Mouse (Mus musculus): ENCODE measurements at regions not wholly inside any gene's neighbourhood (a gene's known extent, or its start where the extent isn't known, plus 50 kb on each side); places are given as distances from the start of the nearest gene placed in this dataset.

DNA sequence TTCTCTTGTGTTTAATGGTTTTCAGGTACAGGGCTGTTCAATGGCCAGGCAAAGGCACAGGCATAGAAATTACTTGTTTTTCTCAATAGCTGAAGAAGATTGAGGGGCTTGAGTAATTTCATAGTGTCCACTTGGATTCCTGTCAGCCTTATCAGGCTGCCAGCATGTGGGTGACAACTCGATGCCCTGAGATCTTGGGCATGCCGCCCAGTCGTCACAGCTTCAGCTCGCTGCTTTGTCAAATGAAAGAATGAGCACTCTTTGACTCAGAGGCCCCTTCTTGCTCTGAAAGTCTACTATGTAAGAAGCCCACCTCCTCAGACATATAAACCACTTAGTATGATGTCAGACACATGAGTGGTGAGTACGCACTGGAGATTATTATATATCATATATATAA, 272.6 kb downstream of the Rwdd3 start:
- no peak for DNase-seq (ENCODE audit: low spot score in 2 of 2)

DNA sequence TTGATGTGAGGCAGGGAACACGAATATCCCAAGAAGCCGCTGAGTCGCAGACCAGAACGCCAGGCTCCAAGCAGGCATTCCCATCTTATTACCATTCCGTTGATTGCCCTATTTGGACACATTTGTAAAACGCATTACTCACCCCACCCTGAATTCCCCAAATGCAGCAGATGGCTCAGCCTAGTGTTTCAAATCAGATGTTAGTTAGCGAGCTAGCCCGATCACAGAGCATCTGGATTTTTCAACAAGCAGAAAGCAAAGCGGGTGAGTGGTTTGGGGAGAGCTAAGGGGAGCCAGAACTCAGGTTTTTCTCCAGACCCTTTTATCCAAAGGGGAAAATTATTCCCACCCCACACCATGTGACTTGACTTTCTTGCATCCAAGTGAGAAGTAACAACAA, 273.2 kb downstream of the Rwdd3 start:
- DNase-seq (ENCODE audit: low spot score in 2 of 2) = peak; percentile 31 to 55

DNA sequence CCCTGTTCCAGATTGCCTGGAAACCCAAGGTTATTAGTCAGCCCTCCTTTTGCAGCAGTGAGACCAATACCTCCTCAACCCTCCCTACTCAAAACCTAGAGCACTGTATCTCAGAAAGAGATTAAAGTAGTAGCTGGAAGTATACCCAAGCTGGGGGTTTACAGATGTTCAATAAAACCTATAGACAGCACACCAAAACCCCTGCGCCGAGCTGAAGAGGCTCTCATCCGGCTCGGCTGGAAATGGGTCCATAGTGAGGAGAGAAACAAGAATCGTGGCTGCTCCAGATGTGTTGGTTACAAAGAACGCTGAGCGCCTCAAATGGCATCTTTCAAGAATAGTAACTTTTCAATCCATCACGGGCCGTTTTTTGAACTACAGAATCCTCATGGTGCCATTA, 273.7 kb downstream of the Rwdd3 start:
- DNase-seq (ENCODE audit: low spot score in 2 of 2) = no peak

DNA sequence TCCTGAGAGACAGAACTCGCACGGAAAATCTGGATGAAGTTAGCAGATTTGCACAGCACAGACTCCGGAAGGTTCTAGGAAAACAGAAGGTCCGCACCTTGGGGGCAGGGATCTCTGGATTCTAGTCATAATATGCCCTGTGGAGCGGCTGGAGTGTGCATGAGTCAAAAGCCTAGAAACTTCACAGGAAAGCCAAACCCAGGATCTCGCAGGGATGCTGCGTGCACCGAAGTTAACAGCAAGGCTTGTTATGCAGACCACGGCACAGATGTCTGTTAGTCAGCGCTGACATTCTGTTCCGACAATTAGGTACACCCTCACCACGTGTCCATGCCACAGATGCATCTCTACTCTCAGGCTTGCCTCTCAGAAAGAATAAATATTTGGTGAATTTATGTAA, 274.3 kb downstream of the Rwdd3 start:
- peak; percentile 39 to 50 for DNase-seq (ENCODE audit: low spot score in 2 of 2)

DNA sequence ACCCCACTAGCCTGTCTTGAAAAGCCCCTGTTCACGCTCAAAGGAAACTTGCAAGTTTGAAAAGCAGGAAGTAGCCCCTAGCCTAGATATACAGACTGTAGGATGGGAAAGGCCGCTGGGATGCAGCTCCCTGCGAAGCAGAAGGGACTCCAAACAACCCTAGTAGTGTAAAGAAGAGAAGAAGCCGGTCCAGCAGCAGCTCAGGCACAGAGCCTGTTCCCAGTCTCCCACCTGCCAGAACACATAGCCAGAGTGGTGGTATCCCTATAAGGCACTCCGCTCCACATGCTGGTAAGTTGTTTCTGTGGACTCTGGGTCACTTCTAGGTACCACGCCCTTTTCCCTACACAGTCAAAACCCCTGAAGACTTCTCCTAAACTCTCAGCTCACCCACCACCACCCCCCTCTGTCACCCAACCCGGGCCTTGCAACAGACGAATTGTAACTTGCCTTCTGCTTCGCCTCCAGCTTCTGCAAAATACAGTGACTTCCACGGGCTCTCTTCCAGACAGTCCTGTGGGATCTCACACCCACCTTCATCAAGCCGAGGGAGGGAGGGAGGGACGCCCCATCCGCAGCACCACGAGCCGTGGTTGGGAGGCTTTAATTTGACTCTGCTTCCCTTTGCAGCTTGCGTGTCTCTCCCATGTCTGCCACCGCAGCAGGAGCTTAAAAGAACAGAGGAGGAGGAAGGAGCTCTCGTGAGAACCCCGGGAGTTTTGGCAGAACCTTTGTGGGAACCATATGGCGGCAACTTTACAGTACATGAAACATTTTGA, 285.2 kb downstream of the Rwdd3 start:
- DNase-seq (ENCODE audit: low spot score in 2 of 2) = peak; percentile 48 to 62

DNA sequence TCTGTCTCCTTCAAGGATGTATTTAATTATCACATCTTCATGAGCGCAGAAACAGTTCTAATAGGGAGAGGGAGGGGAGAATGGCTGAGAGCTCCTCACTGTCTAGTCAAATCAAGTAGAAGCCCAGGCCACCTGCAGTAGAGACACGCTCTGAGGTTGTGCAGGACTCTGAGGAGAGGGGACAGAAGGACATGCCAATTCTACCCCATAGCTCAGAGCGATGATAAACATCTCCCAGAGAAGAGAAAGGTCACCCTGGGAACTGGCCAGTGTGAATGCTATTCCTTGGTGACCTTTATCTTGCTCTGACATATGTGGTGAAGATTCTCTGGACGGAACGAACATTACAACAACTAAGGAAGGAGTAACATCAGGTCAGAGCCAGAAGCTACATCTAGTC, 286.1 kb downstream of the Rwdd3 start:
- no peak for DNase-seq (ENCODE audit: low spot score in 2 of 2)

DNA sequence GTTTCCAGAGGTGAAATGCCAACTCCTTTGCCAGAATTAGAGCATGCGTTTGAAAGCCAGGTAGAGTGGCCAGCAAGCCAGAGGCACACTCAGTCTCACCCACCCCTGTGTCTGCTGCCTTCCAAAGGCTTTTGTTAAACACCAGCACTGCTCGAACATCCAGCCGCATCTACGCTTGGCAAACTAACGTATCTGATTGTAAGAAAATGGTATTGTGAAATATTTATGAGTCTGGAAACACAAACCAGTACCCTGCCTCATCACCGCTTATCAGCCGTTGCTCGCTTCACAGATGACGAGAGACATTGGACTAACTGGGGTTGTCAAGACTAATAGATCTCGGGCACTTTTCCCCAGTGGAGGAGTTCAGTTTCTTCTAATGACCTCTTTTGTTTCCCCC, 287.3 kb downstream of the Rwdd3 start:
- no peak for DNase-seq (ENCODE audit: low spot score in 2 of 2)

DNA sequence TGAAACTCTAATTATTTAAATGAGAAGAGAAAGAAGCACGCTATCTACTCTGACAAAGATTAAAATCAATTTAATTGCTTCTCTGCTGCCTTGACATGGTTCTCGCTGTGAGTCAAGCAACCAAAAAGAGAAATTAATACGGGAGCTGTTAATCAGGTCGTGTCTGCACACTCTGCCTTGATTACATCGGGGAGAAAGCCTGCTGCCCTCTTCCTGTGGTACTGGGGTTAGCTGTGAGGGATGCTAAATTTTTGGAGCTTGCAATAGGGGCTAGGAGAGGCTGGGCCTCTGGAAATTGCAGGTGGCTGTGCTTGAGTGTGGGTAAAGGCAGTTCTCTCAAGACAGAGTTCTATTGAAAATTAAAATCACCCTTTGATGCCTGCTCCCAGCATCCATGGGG, 287.8 kb downstream of the Rwdd3 start:
- no peak for DNase-seq (ENCODE audit: low spot score in 2 of 2)

DNA sequence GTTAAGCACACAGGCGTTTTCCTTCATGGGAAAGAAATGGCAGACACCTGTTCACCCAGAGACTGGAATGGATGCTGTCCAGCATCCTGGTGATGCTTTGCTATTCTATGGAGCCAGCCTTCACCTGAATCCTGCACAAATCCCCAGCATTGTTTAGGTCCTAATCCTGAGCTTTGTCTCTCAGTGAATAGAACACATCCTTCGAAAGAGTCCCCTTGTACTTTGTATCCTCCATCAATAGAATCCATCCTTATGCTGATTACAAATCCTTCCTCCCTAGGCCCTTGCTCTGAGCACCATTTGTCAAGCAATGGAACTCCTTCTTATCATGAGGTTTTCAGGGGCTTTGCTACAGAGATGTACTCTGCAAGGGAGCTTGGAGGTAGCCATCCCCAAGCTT, 292.1 kb downstream of the Rwdd3 start:
- DNase-seq (ENCODE audit: low spot score in 2 of 2) = no peak

DNA sequence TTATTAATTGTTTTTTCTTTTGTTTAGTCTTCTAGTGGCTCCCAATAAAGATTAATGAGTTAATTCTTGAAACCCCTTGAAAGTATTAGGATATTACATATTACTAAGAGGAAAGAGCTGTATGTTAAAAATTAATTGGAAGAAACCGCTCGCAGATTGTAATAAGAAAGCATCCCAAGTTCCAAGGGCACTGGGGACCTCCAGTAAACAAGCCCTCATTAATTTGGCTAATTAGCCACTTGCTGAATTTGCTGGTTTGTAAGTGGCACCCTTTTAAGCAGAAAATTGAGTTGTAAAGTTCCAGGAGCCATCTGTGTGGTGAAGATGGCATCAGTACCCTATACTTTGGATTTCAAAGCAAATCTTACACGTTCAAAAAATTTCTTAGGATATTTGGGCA, 295.8 kb downstream of the Rwdd3 start:
- DNase-seq (ENCODE audit: low spot score in 2 of 2) = no peak

DNA sequence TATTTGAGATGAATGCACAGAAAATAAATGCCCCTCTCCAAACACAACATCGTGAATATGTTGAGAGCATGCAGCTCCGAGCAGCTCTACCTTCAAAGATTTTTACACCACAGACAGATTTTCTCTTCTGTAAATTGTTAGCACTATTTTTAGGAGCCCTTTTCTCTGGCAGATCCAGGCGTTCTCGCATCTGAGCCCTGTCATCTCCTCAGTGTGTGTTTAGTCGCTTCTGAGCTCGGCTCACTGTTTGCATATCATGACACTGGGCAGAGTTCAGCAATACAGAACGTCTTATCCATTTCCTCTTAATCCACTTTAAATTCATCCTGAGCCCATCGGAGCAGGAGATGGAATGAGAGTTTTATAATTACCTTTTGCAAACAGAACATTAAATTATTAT, 306.5 kb downstream of the Rwdd3 start:
- peak in 1 of 2 experiments; percentile 23 for DNase-seq (ENCODE audit: low spot score in 2 of 2)

DNA sequence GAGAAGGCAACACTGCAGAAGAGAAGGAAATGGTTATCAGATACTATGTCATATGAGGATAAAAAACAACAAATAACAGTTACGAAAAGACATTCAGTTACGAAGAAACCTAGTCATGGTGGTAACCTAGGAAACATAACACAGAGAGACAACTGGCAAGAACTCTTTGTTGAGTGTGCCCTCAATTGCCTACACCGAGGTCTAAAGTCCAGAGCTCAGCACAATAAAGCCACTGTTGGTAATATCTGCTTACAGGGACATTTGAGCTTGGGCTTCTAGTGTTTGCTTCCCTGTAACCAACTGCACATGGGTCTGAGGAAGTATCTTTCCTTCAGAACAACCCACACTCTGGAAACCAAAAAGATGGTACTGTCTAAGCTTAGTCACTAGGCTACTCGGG, 309.9 kb downstream of the Rwdd3 start:
- no peak for DNase-seq (ENCODE audit: low spot score in 2 of 2)

DNA sequence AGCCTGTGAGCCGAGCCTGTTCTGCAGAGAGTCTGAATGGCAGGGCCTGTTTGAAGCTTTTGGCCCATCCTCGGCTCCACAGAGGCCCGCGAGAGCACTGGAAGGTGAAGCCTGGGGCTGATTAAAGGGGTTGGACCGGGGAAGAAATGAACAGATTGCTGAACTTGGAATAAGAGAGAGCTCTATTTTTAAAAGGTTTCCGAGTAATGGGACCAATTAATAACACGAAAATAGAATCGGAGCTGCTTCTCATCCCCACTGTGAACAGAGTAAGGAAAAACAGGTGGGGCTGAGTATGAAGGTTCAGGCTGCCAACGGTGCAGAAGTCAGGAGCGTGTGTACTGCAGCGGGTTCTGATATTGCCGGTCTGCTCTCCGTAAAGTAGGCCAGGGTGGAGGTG, 313.2 kb downstream of the Rwdd3 start:
- peak; percentile 19 to 28 for DNase-seq (ENCODE audit: low spot score in 2 of 2)

DNA sequence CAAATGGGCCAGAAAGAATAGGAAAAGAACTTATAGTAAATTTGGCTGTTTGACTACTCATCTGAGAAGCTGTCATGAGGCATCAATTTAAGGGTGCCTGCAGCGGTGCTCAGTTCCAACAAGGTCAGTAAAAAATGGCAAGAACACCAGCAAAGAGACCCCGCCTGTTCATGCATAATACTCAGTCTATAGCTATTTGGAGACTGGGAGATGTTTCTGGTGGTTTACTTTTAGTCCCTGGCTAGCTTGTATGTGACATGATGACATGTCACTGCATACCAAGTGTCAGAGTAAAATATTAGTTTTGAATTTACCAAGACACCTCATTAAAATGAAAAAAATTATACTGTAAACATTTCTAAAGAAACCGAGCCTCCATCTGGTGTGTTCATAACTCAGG, 317.2 kb downstream of the Rwdd3 start:
- no peak for DNase-seq (ENCODE audit: low spot score in 2 of 2)

DNA sequence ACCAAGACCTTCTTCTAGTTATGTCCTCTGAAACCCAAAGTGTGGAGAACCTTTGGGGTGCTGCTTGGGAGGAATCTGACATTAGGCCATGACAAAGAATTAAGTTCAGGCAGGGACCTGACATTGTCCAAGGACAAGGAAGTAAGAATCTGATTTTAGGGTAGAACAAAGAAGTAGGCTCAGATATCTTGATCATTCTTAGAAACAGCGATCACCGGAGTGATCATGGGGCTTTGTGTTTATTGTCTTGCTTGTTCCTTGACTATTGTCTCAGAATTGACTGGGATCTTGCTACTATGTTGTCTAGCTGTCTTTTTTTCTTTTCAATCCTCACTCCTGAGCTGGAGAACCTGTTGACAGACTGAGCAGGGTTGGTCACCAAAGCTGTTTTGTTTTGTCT, 327.9 kb downstream of the Rwdd3 start:
- DNase-seq (ENCODE audit: low spot score in 2 of 2) = no peak

DNA sequence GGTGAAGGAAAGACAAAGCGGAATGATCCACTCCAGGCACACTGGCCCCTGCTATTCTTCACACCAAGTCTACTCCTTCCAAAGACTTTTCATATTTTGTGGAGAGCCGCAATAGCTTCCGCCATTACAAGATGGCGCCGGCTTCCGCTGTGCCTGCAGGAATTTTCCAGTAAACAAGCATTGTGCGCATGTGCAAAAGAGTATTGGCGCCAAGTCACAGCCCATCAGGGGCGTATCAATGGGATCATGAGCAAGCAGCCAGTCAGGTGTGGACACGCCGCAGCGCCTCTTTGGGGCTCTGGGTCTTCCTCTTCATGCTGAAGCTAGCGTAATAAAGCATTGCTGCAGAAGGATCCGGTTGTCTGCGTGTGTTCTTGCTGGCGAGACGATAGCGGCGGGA, 348.0 kb downstream of the Rwdd3 start:
- no peak for DNase-seq (ENCODE audit: low spot score in 2 of 2)

DNA sequence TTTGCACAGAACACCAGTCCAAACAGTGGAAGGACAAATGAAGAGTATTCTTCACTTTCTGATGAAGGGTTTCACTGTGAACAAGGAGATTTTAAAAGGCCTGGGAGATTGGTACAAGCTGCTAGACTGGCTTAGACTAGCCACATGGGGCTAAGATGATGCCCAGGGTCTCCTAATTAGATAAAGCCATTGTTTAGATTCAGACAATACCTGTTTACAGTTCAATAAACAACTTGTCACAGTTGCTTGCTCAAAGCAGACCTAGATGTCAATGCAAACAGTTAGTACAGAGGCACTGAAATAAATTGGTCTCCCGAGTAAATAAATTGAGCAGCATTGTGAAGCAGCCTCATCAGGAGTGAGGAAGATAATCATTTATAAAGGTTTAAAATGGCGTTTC, 359.6 kb downstream of the Rwdd3 start:
- no peak for DNase-seq (ENCODE audit: low spot score in 2 of 2)

DNA sequence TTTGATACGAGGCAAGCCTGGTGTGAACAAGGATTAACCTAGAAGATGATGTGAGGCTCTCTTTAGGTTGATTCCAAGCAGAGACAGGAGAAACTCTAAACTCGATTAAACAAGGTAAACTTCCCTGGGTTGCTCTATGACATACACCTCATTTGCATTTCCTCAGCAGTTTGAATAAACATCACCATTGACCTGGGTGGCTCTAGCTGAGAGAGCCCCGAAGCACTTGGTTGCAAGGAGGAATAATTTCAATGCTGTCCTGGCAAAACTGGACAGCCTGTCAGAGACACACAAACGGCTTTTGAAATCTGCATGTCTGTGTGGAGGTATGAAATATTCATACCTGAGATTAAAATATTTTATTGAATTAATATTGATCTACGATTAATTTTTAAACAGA, 361.0 kb downstream of the Rwdd3 start:
- no peak for DNase-seq (ENCODE audit: low spot score in 2 of 2)

DNA sequence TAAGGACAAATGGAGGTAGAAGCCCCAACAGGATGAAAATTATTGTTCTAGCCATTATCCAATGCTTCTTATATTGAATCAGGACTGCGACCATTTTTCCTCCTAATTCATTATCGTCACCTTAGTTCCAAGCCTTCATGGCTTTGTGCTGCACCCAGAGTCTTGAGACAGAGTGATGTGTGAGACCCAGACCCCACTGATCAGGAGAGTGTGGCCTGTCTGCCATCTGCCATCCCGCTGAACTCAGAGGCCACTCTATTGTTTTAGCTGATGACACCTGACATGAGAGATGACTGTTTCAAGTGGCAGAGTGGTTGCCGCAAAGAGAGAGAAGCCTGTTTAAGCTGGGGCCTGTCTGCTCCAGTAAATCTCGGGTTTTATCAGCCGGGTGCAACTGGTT, 361.4 kb downstream of the Rwdd3 start:
- DNase-seq (ENCODE audit: low spot score in 2 of 2) = no peak

DNA sequence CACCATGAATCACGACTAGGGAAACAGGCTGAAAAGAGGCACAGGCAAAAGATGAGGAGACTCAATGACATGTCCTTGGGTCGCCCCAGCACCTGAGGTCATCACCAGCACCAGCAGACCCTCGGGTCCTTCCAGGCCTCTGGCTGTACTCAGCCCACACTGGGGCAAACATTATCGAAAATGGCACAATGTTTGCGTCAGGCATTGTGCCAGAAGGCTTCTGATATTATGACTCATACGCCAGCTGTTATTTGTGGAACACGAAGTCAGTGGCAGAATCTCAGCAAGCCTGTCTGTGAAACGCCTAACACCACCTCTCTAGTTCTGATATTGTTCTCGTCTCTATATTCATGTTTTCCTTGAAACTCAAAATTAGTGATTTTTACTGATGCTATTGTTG, 384.8 kb downstream of the Rwdd3 start:
- peak; percentile 59 to 61 for DNase-seq (ENCODE audit: low spot score in 2 of 2)

DNA sequence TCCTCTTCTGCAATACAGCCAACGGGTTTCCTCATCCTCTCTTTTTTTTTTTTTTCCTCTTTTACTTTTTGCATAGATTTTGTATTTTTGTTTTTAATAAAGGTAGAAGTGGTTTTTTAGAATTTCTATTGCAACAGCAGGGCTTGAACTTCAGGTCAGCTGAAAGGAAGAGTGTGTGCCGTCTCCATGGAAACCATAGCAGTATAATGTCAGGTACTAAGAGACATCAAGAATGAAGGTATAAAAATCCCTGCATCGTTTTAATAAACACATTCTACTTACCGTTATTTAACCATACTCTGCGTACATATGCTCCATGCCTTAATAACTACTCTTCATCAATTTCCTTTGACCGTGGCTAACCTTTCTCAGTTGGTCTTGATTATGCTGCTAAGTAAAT, 390.0 kb downstream of the Rwdd3 start:
- no peak for DNase-seq (ENCODE audit: low spot score in 2 of 2)

DNA sequence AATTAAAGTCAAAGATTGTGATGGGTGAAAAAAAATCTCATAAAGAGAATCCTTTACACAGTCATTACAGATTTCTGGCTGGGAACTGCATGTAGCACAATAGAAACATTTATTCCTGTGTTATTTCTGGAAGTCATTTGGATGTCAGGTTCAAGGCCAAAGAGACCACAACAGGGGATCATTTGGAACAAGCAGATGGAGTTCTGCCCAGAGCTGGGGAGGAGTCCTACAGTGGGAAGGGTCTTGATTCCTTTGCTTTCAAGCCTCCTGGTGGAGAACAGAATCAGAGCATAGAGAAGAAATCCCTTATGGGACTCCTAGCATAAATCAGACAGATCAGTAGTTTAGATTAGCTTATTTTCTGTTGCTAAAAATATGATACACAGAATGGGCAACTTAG, 392.4 kb downstream of the Rwdd3 start:
- peak in 1 of 2 experiments; percentile 13 for DNase-seq (ENCODE audit: low spot score in 2 of 2)

DNA sequence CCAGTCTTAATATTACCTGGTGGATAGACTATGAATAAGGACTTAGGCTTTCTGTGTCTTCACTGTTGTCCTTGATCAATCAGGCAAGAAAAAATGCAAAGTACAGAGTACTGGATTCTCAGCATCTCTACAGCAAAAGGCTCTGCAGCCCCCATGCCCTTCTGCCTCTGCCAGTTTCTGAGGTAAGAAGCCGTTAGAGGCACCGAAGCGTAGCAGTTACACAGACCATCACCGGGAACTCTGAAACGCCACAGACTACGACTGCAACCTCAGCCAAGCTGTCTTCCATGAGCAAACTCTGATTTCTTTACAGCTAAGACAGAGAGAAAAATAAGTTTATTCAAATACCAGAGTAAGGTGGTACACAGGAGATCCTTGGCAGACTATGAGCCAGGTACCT, 396.5 kb downstream of the Rwdd3 start:
- no peak for DNase-seq (ENCODE audit: low spot score in 2 of 2)

DNA sequence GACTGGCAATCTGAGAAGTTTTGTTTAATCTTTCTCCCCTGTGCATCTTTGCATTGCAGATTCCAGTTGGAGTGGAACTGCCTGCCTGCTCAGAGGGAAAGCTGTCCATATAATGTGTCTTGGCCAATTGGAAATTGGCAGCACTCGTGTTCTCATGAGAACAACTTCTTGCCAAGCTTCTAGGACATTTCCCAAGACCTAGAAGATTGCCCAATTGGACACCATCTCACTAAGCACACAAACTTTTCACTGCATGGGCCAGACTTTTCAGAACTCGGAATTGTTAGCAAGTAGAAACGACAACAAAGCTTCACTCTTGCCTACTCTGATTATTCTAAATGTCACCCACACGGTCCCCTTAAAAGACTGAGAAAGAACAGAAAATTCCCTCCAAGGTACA, 409.8 kb downstream of the Rwdd3 start:
- DNase-seq (ENCODE audit: low spot score in 2 of 2) = peak in 1 of 2 experiments; percentile 11
